Mouse (Mus musculus) T-cell, adult 2 months (primary cell): ENCODE measurements around the gene Ccdc167.

Experiments used
- DNase-seq: peaks from one replicate; pipeline ENCODE4 v3.0.0; 2022; ENCODE audit warnings: low spot score

Gene Ccdc167

GRCm38 (mm10) chr17:29684275-29684674, 32.6 kb downstream of the Ccdc167 start:
- no peak for DNase-seq

GRCm38 (mm10) chr17:29683127-29683526, 33.7 kb downstream of the Ccdc167 start:
- no peak for DNase-seq

- no peak for DNase-seq
These were observed 34.6 kb downstream of the Ccdc167 start for GRCm38 (mm10) chr17:29682261-29682660.

- DNase-seq = no peak
These were observed 35.2 kb downstream of the Ccdc167 start for GRCm38 (mm10) chr17:29681669-29682068.

GRCm38 (mm10) chr17:29680921-29681320, 35.9 kb downstream of the Ccdc167 start:
- no peak for DNase-seq

- no peak for DNase-seq
These were observed 36.7 kb downstream of the Ccdc167 start for GRCm38 (mm10) chr17:29680174-29680573.

- no peak for DNase-seq
These were observed 37.6 kb downstream of the Ccdc167 start for GRCm38 (mm10) chr17:29679038-29679767.

- DNase-seq = no peak
These were observed 38.3 kb downstream of the Ccdc167 start for GRCm38 (mm10) chr17:29678526-29678925.

GRCm38 (mm10) chr17:29673325-29673724, 43.5 kb downstream of the Ccdc167 start:
- DNase-seq = no peak

- no peak for DNase-seq
These were observed 45.8 kb downstream of the Ccdc167 start for GRCm38 (mm10) chr17:29671021-29671420.

GRCm38 (mm10) chr17:29669936-29670335, 46.9 kb downstream of the Ccdc167 start:
- DNase-seq = no peak

GRCm38 (mm10) chr17:29669030-29669429, 47.8 kb downstream of the Ccdc167 start:
- no peak for DNase-seq

GRCm38 (mm10) chr17:29668051-29668986, 48.5 kb downstream of the Ccdc167 start:
- no peak for DNase-seq

GRCm38 (mm10) chr17:29662145-29662544, 54.7 kb downstream of the Ccdc167 start:
- no peak for DNase-seq

- DNase-seq = peak; percentile 26
These were observed 56.0 kb downstream of the Ccdc167 start for GRCm38 (mm10) chr17:29660762-29661391.

- DNase-seq = peak; percentile 95
These were observed 56.6 kb downstream of the Ccdc167 start, which contains the start of gene Cmtr1 for GRCm38 (mm10) chr17:29660076-29660761. Gene Cmtr1, plus strand, starts transcription at chr17:29660595.

- DNase-seq = no peak
These were observed 58.6 kb downstream of the Ccdc167 start for GRCm38 (mm10) chr17:29658249-29658648.

- no peak for DNase-seq
These were observed 74.6 kb downstream of the Ccdc167 start for GRCm38 (mm10) chr17:29642219-29642618.

- DNase-seq = no peak
These were observed 75.9 kb downstream of the Ccdc167 start for GRCm38 (mm10) chr17:29640971-29641370.

GRCm38 (mm10) chr17:29637895-29638294, 78.9 kb downstream of the Ccdc167 start:
- peak; percentile 44 for DNase-seq

- no peak for DNase-seq
These were observed 79.5 kb downstream of the Ccdc167 start for GRCm38 (mm10) chr17:29637377-29637776.
